Mouse (Mus musculus): ENCODE measurements at regions not wholly inside any gene's neighbourhood (a gene's known extent, or its start where the extent isn't known, plus 50 kb on each side); places are given as distances from the start of the nearest gene placed in this dataset.

GRCm38 (mm10) chr6:81765831-81766230, 157.6 kb upstream of the Gcfc2 start:
- DNase-seq (ENCODE audit: low spot score) (no peak), ATAC-seq (ENCODE audit: insufficient number of reproducible peaks, low FRiP score, low TSS enrichment, low read depth) (no peak)
- H3K9me3 ChIP-seq (ENCODE audit: control insufficient read depth, low read length) = no peaks in the 10 kb centered on the region
- H3K9ac ChIP-seq (ENCODE audit: low read length) = no peak overlapping the region
- 93% methylated on average over 7 of the region's 7 CpGs for WGBS
- H3K4me2 ChIP-seq (ENCODE audit: low read depth, severe bottlenecking) = no peak overlapping the region
- H3K36me3 ChIP-seq (ENCODE audit: control insufficient read depth, insufficient read depth, low read length) = no peaks in the 10 kb centered on the region
- no peak overlapping the region for H3K27ac ChIP-seq (replicated peaks; ENCODE audit: low read depth, low read length)
- H3K4me3 ChIP-seq (ENCODE audit: low read depth, low read length) = no peak overlapping the region
- no peaks in the 10 kb centered on the region for H3K27me3 ChIP-seq (ENCODE audit: control insufficient read depth, insufficient read depth, low read length)
- no peaks in the 10 kb centered on the region for H3K4me1 ChIP-seq (ENCODE audit: control insufficient read depth, insufficient read depth, low read length)

- ATAC-seq (ENCODE audit: insufficient number of reproducible peaks, low FRiP score, low TSS enrichment, low read depth) (no peak), DNase-seq (ENCODE audit: low spot score) (no peak)
- WGBS = 87% methylated on average over 4 of the region's 4 CpGs
- H3K9me3 ChIP-seq (ENCODE audit: control insufficient read depth, low read length) = no peaks in the 10 kb centered on the region
- H3K4me1 ChIP-seq (ENCODE audit: control insufficient read depth, insufficient read depth, low read length) = no peaks in the 10 kb centered on the region
- no peak overlapping the region for H3K27ac ChIP-seq (replicated peaks; ENCODE audit: low read depth, low read length)
- H3K36me3 ChIP-seq (ENCODE audit: control insufficient read depth, insufficient read depth, low read length) = no peaks in the 10 kb centered on the region
- no peak overlapping the region for H3K4me3 ChIP-seq (ENCODE audit: low read depth, low read length)
- no peak overlapping the region for H3K9ac ChIP-seq (ENCODE audit: low read length)
- H3K27me3 ChIP-seq (ENCODE audit: control insufficient read depth, insufficient read depth, low read length) = no peaks in the 10 kb centered on the region
- H3K4me2 ChIP-seq (ENCODE audit: low read depth, severe bottlenecking) = no peak overlapping the region
These were observed 156.7 kb upstream of the Gcfc2 start for GRCm38 (mm10) chr6:81766800-81767199.

- Histone ChIP-seq H3K9ac (ENCODE audit: low read length) (no peak overlapping the region), H3K27ac (replicated peaks; ENCODE audit: low read depth, low read length) (no peak overlapping the region), H3K27me3 (ENCODE audit: control insufficient read depth, insufficient read depth, low read length) (no peaks in the 10 kb centered on the region), H3K4me1 (ENCODE audit: control insufficient read depth, insufficient read depth, low read length) (no peaks in the 10 kb centered on the region), H3K4me2 (ENCODE audit: low read depth, severe bottlenecking) (no peak overlapping the region), H3K4me3 (ENCODE audit: low read depth, low read length) (no peak overlapping the region), H3K9me3 (ENCODE audit: control insufficient read depth, low read length) (no peaks in the 10 kb centered on the region), H3K36me3 (ENCODE audit: control insufficient read depth, insufficient read depth, low read length) (no peaks in the 10 kb centered on the region)
- DNase-seq (ENCODE audit: low spot score) (no peak), ATAC-seq (ENCODE audit: insufficient number of reproducible peaks, low FRiP score, low TSS enrichment, low read depth) (no peak)
- 61% methylated on average over 5 of the region's 5 CpGs for WGBS
These were observed 154.6 kb upstream of the Gcfc2 start for GRCm38 (mm10) chr6:81768669-81769537.

GRCm38 (mm10) chr6:81770301-81770700, 153.2 kb upstream of the Gcfc2 start:
- Histone ChIP-seq H3K9ac (ENCODE audit: low read length) (no peak overlapping the region), H3K36me3 (ENCODE audit: control insufficient read depth, insufficient read depth, low read length) (no peaks in the 10 kb centered on the region), H3K4me1 (ENCODE audit: control insufficient read depth, insufficient read depth, low read length) (no peaks in the 10 kb centered on the region), H3K27ac (replicated peaks; ENCODE audit: low read depth, low read length) (no peak overlapping the region), H3K9me3 (ENCODE audit: control insufficient read depth, low read length) (no peaks in the 10 kb centered on the region), H3K4me2 (ENCODE audit: low read depth, severe bottlenecking) (no peak overlapping the region), H3K27me3 (ENCODE audit: control insufficient read depth, insufficient read depth, low read length) (no peaks in the 10 kb centered on the region), H3K4me3 (ENCODE audit: low read depth, low read length) (no peak overlapping the region)
- ATAC-seq (ENCODE audit: insufficient number of reproducible peaks, low FRiP score, low TSS enrichment, low read depth) = no peak
- DNase-seq (ENCODE audit: low spot score) = no peak
- whole genome bisulfite sequencing = 85% methylated on average over 3 of the region's 3 CpGs

DNA sequence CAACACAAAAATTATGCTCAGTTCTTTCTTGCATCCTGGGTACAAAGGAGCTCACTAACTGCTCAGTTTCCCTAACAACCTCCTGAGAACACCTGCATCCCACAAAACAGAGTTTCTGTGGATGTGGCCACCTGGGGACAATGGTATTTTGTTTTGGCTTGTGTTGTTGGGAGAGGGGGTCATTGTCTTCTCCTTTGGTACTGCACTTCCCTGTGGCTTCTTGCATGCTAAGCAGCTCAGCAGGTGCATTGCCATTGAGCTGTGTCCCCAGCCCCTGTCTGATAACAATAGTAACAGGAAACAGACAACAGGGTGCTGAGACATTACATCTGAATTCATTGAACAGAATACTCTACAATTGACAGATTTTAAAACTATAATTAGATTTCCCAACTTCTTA, 151.6 kb upstream of the Gcfc2 start:
- H3K4me3 ChIP-seq (ENCODE audit: low read depth, low read length) = no peak overlapping the region
- H3K4me2 ChIP-seq (ENCODE audit: low read depth, severe bottlenecking) = no peak overlapping the region
- no peak overlapping the region for H3K27ac ChIP-seq (replicated peaks; ENCODE audit: low read depth, low read length)
- no peak for DNase-seq (ENCODE audit: low spot score)
- ATAC-seq (ENCODE audit: insufficient number of reproducible peaks, low FRiP score, low TSS enrichment, low read depth) = no peak
- no peaks in the 10 kb centered on the region for H3K4me1 ChIP-seq (ENCODE audit: control insufficient read depth, insufficient read depth, low read length)
- H3K9me3 ChIP-seq (ENCODE audit: control insufficient read depth, low read length) = no peaks in the 10 kb centered on the region
- H3K9ac ChIP-seq (ENCODE audit: low read length) = no peak overlapping the region
- no peaks in the 10 kb centered on the region for H3K36me3 ChIP-seq (ENCODE audit: control insufficient read depth, insufficient read depth, low read length)
- no peaks in the 10 kb centered on the region for H3K27me3 ChIP-seq (ENCODE audit: control insufficient read depth, insufficient read depth, low read length)

DNA sequence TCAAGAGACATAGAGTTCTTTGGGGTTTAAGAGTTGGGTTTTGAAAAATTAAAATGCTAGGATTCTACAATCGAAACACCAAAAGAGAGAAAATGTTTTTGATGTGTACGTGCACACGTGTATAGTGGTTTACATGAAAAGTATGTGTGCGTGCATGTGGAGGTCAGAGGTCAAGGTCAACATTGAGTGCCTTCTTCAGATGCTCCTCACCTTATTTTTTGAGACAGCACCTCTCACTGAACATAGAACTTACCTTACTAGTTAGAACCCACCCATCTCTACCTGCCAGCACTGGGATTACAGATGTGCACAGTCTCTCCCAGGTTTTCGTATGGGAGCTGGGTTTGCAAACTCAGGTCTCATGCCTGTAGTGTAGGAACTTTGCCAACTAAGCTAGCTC, 141.3 kb upstream of the Gcfc2 start:
- no peak overlapping the region for H3K27ac ChIP-seq (replicated peaks; ENCODE audit: low read depth, low read length)
- DNase-seq (ENCODE audit: low spot score) = no peak
- no peak overlapping the region for H3K4me2 ChIP-seq (ENCODE audit: low read depth, severe bottlenecking)
- no peaks in the 10 kb centered on the region for H3K4me1 ChIP-seq (ENCODE audit: control insufficient read depth, insufficient read depth, low read length)
- WGBS = 88% methylated on average over 5 of the region's 5 CpGs
- no peaks in the 10 kb centered on the region for H3K36me3 ChIP-seq (ENCODE audit: control insufficient read depth, insufficient read depth, low read length)
- H3K4me3 ChIP-seq (ENCODE audit: low read depth, low read length) = no peak overlapping the region
- ATAC-seq (ENCODE audit: insufficient number of reproducible peaks, low FRiP score, low TSS enrichment, low read depth) = no peak
- H3K9ac ChIP-seq (ENCODE audit: low read length) = no peak overlapping the region
- H3K27me3 ChIP-seq (ENCODE audit: control insufficient read depth, insufficient read depth, low read length) = no peaks in the 10 kb centered on the region
- H3K9me3 ChIP-seq (ENCODE audit: control insufficient read depth, low read length) = no peaks in the 10 kb centered on the region

DNA sequence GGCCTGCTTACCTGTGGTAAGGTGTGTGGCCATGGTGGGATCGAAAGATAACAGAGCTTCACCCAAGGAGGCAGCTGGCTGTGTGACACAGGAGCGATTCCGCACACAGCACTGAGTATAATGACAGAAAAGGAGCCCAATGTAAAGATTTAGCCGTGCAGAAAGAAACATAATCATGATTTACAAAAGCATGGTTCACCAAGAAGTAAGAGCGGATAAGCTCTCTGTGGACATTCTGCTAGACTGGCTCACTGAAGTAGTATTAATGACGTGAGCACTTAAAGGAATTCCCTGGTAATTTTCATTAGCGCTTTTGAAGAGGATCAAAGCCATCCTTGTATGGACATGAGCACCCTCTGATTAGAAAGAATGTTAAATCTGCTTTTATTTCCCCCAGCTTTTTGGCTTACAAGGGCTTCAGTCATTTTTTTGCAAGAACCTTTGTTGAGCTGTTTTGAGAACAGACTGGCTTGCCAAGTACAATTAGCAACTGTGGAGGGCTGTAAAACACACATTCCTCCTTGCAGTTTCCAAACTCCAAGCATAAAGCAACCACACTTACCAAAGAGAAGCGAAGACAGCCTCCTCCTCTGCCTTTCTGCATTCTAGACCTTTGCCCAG, 140.5 kb upstream of the Gcfc2 start:
- Histone ChIP-seq H3K4me2 (ENCODE audit: low read depth, severe bottlenecking) (no peak overlapping the region), H3K4me1 (ENCODE audit: control insufficient read depth, insufficient read depth, low read length) (no peaks in the 10 kb centered on the region), H3K27ac (replicated peaks; ENCODE audit: low read depth, low read length) (no peak overlapping the region), H3K9me3 (ENCODE audit: control insufficient read depth, low read length) (no peaks in the 10 kb centered on the region), H3K27me3 (ENCODE audit: control insufficient read depth, insufficient read depth, low read length) (no peaks in the 10 kb centered on the region), H3K36me3 (ENCODE audit: control insufficient read depth, insufficient read depth, low read length) (no peaks in the 10 kb centered on the region), H3K4me3 (ENCODE audit: low read depth, low read length) (no peak overlapping the region), H3K9ac (ENCODE audit: low read length) (no peak overlapping the region)
- 80% methylated on average over 8 of the region's 8 CpGs for WGBS
- DNase-seq (ENCODE audit: low spot score) (no peak), ATAC-seq (ENCODE audit: insufficient number of reproducible peaks, low FRiP score, low TSS enrichment, low read depth) (no peak)

- no peaks in the 10 kb centered on the region for H3K9me3 ChIP-seq (ENCODE audit: control insufficient read depth, low read length)
- WGBS = 83% methylated on average over 6 of the region's 6 CpGs
These were observed 128.2 kb upstream of the Gcfc2 start for GRCm38 (mm10) chr6:81795281-81795680.

More at GRCm38 (mm10) chr6:81795281-81795680, 128.2 kb upstream of the Gcfc2 start:
- H3K36me3 ChIP-seq (ENCODE audit: control insufficient read depth, insufficient read depth, low read length) = no peaks in the 10 kb centered on the region
- H3K4me1 ChIP-seq (ENCODE audit: control insufficient read depth, insufficient read depth, low read length) = no peaks in the 10 kb centered on the region
- H3K27ac ChIP-seq (replicated peaks; ENCODE audit: low read depth, low read length) = no peak overlapping the region
- ATAC-seq (ENCODE audit: insufficient number of reproducible peaks, low FRiP score, low TSS enrichment, low read depth) (no peak), DNase-seq (ENCODE audit: low spot score) (no peak)
- H3K9ac ChIP-seq (ENCODE audit: low read length) = no peak overlapping the region
- no peaks in the 10 kb centered on the region for H3K27me3 ChIP-seq (ENCODE audit: control insufficient read depth, insufficient read depth, low read length)
- no peak overlapping the region for H3K4me3 ChIP-seq (ENCODE audit: low read depth, low read length)
- H3K4me2 ChIP-seq (ENCODE audit: low read depth, severe bottlenecking) = no peak overlapping the region
